In the genomic region with DNA sequence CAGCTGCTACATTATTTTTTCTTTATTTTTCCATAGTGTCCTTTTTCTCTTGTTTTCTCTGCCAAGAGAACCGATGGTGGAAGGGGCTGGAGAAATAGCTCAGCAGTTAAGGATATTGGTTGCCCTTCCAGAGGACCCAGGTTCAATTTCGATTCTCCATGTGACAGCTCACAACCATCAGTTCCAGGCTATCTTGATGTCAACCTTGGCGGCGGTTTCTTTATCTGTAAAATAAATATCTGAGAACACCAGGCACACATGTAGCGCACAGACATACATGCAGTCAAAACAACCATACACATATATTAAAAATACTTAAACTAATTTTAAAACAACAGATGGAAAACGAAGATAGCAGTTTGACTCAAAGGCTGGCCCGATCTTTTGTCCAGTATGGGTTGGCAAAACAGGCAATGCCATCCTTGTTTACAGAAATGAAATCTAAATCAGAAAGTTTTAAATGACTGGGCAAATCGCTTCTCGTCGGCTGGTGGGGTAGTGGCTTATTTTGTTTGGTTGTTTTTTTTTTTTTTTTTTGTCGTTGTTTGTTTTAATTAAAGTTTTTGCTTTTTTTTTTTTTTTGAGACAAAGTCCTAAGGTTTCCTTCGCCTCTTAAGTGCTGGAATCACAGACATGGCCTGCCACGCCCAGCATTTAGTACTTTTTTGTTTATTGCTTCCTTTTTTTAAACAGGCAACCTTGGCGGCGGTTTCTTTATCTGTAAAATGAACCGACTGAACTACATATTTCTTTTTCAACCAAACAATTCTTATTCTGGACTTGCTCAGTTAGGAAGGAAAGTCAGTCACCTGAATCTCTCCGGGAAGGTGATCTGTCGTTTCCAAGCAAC, we compare ENCODE assay signal across 8 mouse cellular contexts. TPM values are rescaled to one million over a fixed set of nuclear protein-coding genes. Genes with fewer than 3 reads are reported as not detected.
A peak's percentile ranks its signal among the peaks of the same experiment; 100 is the strongest.
DNase-seq lines count a peak whose midpoint lies in the region; ATAC-seq and TF ChIP-seq lines count a peak whose summit lies in the region.

No protein-coding gene starts in this region.

- DNase-seq in lung, postnatal 14 days = no peak
- no peak for DNase-seq in limb, embryonic 14.5 days (ENCODE audit: low spot score)
- DNase-seq in right cerebral cortex, adult 2 months (ENCODE audit: low spot score in 2 of 2) = no peak
- DNase-seq in gastrocnemius, adult 8-10 months (ENCODE audit: low spot score in 2 of 2) = no peak
- no peak for DNase-seq in left cerebral cortex, postnatal 4 days

- H3K4me2 ChIP-seq in lung, embryonic 15.5 days = peak overlapping the region; percentile 87
- H3K4me2 ChIP-seq in limb, embryonic 14.5 days (replicated peaks; ENCODE audit: low read depth, low read length, severe bottlenecking) = peak overlapping the region; percentile 88

- peaks cover 4% of the 10 kb centered on the region for H3K4me1 ChIP-seq in lung, embryonic 15.5 days
- peaks cover 33% of the 10 kb centered on the region for H3K4me1 ChIP-seq in erythroblast, embryonic 14.5 days (ENCODE audit: control insufficient read depth)
- no peaks in the 10 kb centered on the region; the same call in 1 of the 2 replicates for H3K4me1 ChIP-seq in limb, embryonic 14.5 days (ENCODE audit: control insufficient read depth, insufficient read depth, low read length)
- peaks cover 4% of the 10 kb centered on the region; the same call in 1 of the 2 replicates for H3K4me1 ChIP-seq in small intestine, adult 2 months (ENCODE audit: control insufficient read depth, insufficient read depth, insufficient read length, low read length)

- H3K27me3 ChIP-seq in lung, embryonic 15.5 days = no peaks in the 10 kb centered on the region
- H3K27me3 ChIP-seq in erythroblast, embryonic 14.5 days (ENCODE audit: control insufficient read depth) = no peaks in the 10 kb centered on the region
- H3K27me3 ChIP-seq in limb, embryonic 14.5 days (ENCODE audit: control insufficient read depth, insufficient read depth, low read length) = no peaks in the 10 kb centered on the region
- H3K27me3 ChIP-seq in small intestine, adult 2 months (ENCODE audit: control insufficient read depth, insufficient read depth, low read length) = no peaks in the 10 kb centered on the region

- H3K27ac ChIP-seq in lung, embryonic 15.5 days = peak overlapping the region; percentile 95; the same call in 1 of the 2 replicates
- no peak overlapping the region; the same call in 1 of the 2 replicates for H3K27ac ChIP-seq in limb, embryonic 14.5 days (replicated peaks; ENCODE audit: low read depth, low read length)
- H3K27ac ChIP-seq in small intestine, adult 2 months (ENCODE audit: insufficient read depth, low read depth, low read length) = peak overlapping the region; percentile 45

- H3K4me3 ChIP-seq in lung, embryonic 15.5 days = peak overlapping the region; percentile 95
- H3K4me3 ChIP-seq in erythroblast, embryonic 14.5 days (replicated peaks) = peak overlapping the region; percentile 97
- H3K4me3 ChIP-seq in limb, embryonic 14.5 days (replicated peaks; ENCODE audit: low read length) = peak overlapping the region; percentile 94
- peak overlapping the region; percentile 93 for H3K4me3 ChIP-seq in small intestine, adult 2 months (ENCODE audit: low read depth, low read length)

- H3K36me3 ChIP-seq in lung, embryonic 15.5 days = 0 out of 2 replicates have a peak, but pooled peaks cover 3% of the 10 kb centered on the region
- peaks cover 4% of the 10 kb centered on the region for H3K36me3 ChIP-seq in erythroblast, embryonic 14.5 days (ENCODE audit: control insufficient read depth)
- H3K36me3 ChIP-seq in limb, embryonic 14.5 days (ENCODE audit: control insufficient read depth, insufficient read depth, low read length) = no peaks in the 10 kb centered on the region
- no peaks in the 10 kb centered on the region for H3K36me3 ChIP-seq in small intestine, adult 2 months (ENCODE audit: control insufficient read depth, insufficient read depth, low read length)

- ATAC-seq in lung, embryonic 15.5 days (ENCODE audit: borderline replicate concordance, extremely low read depth, low FRiP score, low TSS enrichment) = no peak
- ATAC-seq in limb, embryonic 14.5 days (ENCODE audit: low FRiP score, low read depth) = peak; percentile 10; the same call in 1 of the 2 replicates

- TF ChIP-seq CTCF in small intestine, adult 2 months (IDR thresholded peaks at IDR 0.05; ENCODE audit: extremely low read depth, insufficient read length, insufficient replicate concordance, low read depth, low read length) = no peak

- TF ChIP-seq POLR2A in limb, embryonic 14.5 days (IDR thresholded peaks at IDR 0.05; ENCODE audit: borderline replicate concordance, extremely low read depth, insufficient read depth, insufficient read length) = no peak
- TF ChIP-seq POLR2A in small intestine, adult 2 months (IDR thresholded peaks at IDR 0.05; ENCODE audit: low read depth, low read length) = no peak

- 35% methylated on average over 18 of the region's 18 CpGs for WGBS in lung, embryonic 15.5 days
- WGBS in limb, embryonic 14.5 days = 42% methylated on average over 18 of the region's 18 CpGs
- 21% methylated on average over 18 of the region's 18 CpGs for WGBS in small intestine, adult 2 months

- no peaks in the 10 kb centered on the region for H3K9me3 ChIP-seq in lung, embryonic 15.5 days
- H3K9me3 ChIP-seq in erythroblast, embryonic 14.5 days (ENCODE audit: control insufficient read depth, low read length) = no peaks in the 10 kb centered on the region
- no peaks in the 10 kb centered on the region for H3K9me3 ChIP-seq in limb, embryonic 14.5 days (ENCODE audit: control insufficient read depth, low read length)

- 0 out of 2 replicates have a peak overlapping the region, but pooled peaks have one; percentile 91 for H3K9ac ChIP-seq in lung, embryonic 15.5 days
- peak overlapping the region; percentile 89 for H3K9ac ChIP-seq in limb, embryonic 14.5 days (ENCODE audit: low read depth, low read length, severe bottlenecking)

- intact Hi-C loops in left cerebral cortex, postnatal 4 days (cut with DNase I) = no loop called here

RNA-seq across cellular contexts. Expression of gene Taco1, which starts 0.6 kb away (rescaled TPM):
- polyA plus RNA-seq in lung, embryonic 15.5 days (2015; fragmentation: Nextera tagmentation; extraction: Ambion mirVana) = 9.0 and 10.1 TPM in 2 replicates
- polyA plus RNA-seq in erythroblast, embryonic 14.5 days (2012) = 0.49 and 0.57 TPM in 2 replicates
- 14.5 and 15.1 TPM in 2 replicates for polyA plus RNA-seq in limb, embryonic 14.5 days (2012; rRNA removed)
- polyA plus RNA-seq in limb, embryonic 14.5 days (2014; fragmentation: Nextera tagmentation; extraction: Ambion mirVana) = 7.4 and 7.8 TPM in 2 replicates
- 8.3 TPM in 2 replicates for polyA plus RNA-seq in small intestine, adult 2 months (2012; rRNA removed)
- 10 to 100 TPM; 35.8 to 42.1 (median 39.3) TPM for total RNA-seq in gastrocnemius, adult 8-10 months (2022)
- total RNA-seq in left cerebral cortex, postnatal 4 days (2021) = 10 to 100 TPM; 12.3 to 12.8 TPM

RNA-seq across cellular contexts. Expression of gene Map3k3, which starts 19.1 kb away (rescaled TPM):
- polyA plus RNA-seq in lung, embryonic 15.5 days (2015; fragmentation: Nextera tagmentation; extraction: Ambion mirVana) = 22.6 and 28.2 TPM in 2 replicates
- 0.05 and 0.07 TPM in 2 replicates for polyA plus RNA-seq in erythroblast, embryonic 14.5 days (2012)
- 48.5 and 54.5 TPM in 2 replicates for polyA plus RNA-seq in limb, embryonic 14.5 days (2012; rRNA removed)
- polyA plus RNA-seq in limb, embryonic 14.5 days (2014; fragmentation: Nextera tagmentation; extraction: Ambion mirVana) = 33.3 and 37.5 TPM in 2 replicates
- polyA plus RNA-seq in small intestine, adult 2 months (2012; rRNA removed) = 10.0 and 15.1 TPM in 2 replicates
- 10 to 100 TPM; 20.6 to 24.8 (median 22.5) TPM for total RNA-seq in gastrocnemius, adult 8-10 months (2022)
- 10 to 100 TPM; 30.7 to 31.9 TPM for total RNA-seq in left cerebral cortex, postnatal 4 days (2021)

RNA-seq across cellular contexts. Expression of gene Dcaf7, which starts 28.6 kb away (rescaled TPM):
- 64.3 and 67.8 TPM in 2 replicates for polyA plus RNA-seq in lung, embryonic 15.5 days (2015; fragmentation: Nextera tagmentation; extraction: Ambion mirVana)
- polyA plus RNA-seq in erythroblast, embryonic 14.5 days (2012) = 0.91 and 0.92 TPM in 2 replicates
- 63.0 and 75.6 TPM in 2 replicates for polyA plus RNA-seq in limb, embryonic 14.5 days (2012; rRNA removed)
- polyA plus RNA-seq in limb, embryonic 14.5 days (2014; fragmentation: Nextera tagmentation; extraction: Ambion mirVana) = 63.3 and 71.6 TPM in 2 replicates
- polyA plus RNA-seq in small intestine, adult 2 months (2012; rRNA removed) = 18.7 and 30.9 TPM in 2 replicates
- total RNA-seq in gastrocnemius, adult 8-10 months (2022) = 10 to 100 TPM; 21.1 to 27.1 (median 25.0) TPM
- 100 to 1,000 TPM; 167 to 185 TPM for total RNA-seq in left cerebral cortex, postnatal 4 days (2021)

RNA-seq across cellular contexts. Expression of gene Kcnh6, which starts 57.4 kb away (rescaled TPM):
- 0.34 and 0.62 TPM in 2 replicates for polyA plus RNA-seq in lung, embryonic 15.5 days (2015; fragmentation: Nextera tagmentation; extraction: Ambion mirVana)
- polyA plus RNA-seq in erythroblast, embryonic 14.5 days (2012) = not detected in 2 replicates
- 0.20 and 0.32 TPM in 2 replicates for polyA plus RNA-seq in limb, embryonic 14.5 days (2012; rRNA removed)
- 0.23 and 0.32 TPM in 2 replicates for polyA plus RNA-seq in limb, embryonic 14.5 days (2014; fragmentation: Nextera tagmentation; extraction: Ambion mirVana)
- polyA plus RNA-seq in small intestine, adult 2 months (2012; rRNA removed) = 0.88 and 2.6 TPM in 2 replicates
- not detected for total RNA-seq in gastrocnemius, adult 8-10 months (2022)
- 1 to 10 TPM; 1.4 to 1.7 TPM for total RNA-seq in left cerebral cortex, postnatal 4 days (2021)

Comparison
In these comparisons a context has a peak if more than half of its experiments do, and no peak if none do; other contexts are left out.
1. RNA of gene Map3k3, which starts 19.1 kb away (polyA plus RNA-seq): 33.3 to 54.5 TPM in limb, embryonic 14.5 days, 22.6 to 28.2 TPM in lung, embryonic 15.5 days and 10.0 to 15.1 TPM in small intestine, adult 2 months; 0.05 to 0.07 TPM in erythroblast, embryonic 14.5 days; every median in the first group is over 10 times any median in the second.
2. RNA of gene Dcaf7, which starts 28.6 kb away (polyA plus RNA-seq): 64.3 to 67.8 TPM in lung, embryonic 15.5 days, 63.0 to 75.6 TPM in limb, embryonic 14.5 days and 18.7 to 30.9 TPM in small intestine, adult 2 months; 0.91 to 0.92 TPM in erythroblast, embryonic 14.5 days; every median in the first group is over 10 times any median in the second.
3. Peak in every context shown above with its lines, with median percentiles within 50 percentile points of each other: H3K4me3 ChIP-seq.